Mouse (Mus musculus) ovary, postnatal 10 days (tissue): ENCODE results near the gene Tenm2.

Experiments used
- DNase-seq: peaks from one replicate; pipeline ENCODE4 v3.0.0; 2022; ENCODE audit warnings: low spot score

Tenm2 gene

GRCm38 (mm10) chr11:36045681-36046276 lies 1190.0 kb downstream of the Tenm2 start:
- peak; percentile 41 for DNase-seq

GRCm38 (mm10) chr11:36041411-36041810 lies 1194.4 kb downstream of the Tenm2 start:
- DNase-seq = no peak

GRCm38 (mm10) chr11:36040508-36041233 lies 1195.1 kb downstream of the Tenm2 start:
- no peak for DNase-seq

GRCm38 (mm10) chr11:36039825-36040224 lies 1195.9 kb downstream of the Tenm2 start:
- DNase-seq = no peak

GRCm38 (mm10) chr11:36038386-36038785 lies 1197.4 kb downstream of the Tenm2 start:
- DNase-seq = no peak

- DNase-seq = no peak
Observed at GRCm38 (mm10) chr11:36037311-36037710, 1198.5 kb downstream of the Tenm2 start.

GRCm38 (mm10) chr11:36036061-36036695 lies 1199.6 kb downstream of the Tenm2 start:
- peak; percentile 31 for DNase-seq

- DNase-seq = no peak
Observed at GRCm38 (mm10) chr11:36031751-36032150, 1204.0 kb downstream of the Tenm2 start.

- no peak for DNase-seq
Observed at GRCm38 (mm10) chr11:36020009-36020408, 1215.8 kb downstream of the Tenm2 start.

- no peak for DNase-seq
Observed at GRCm38 (mm10) chr11:36013179-36013578, 1222.6 kb downstream of the Tenm2 start.

- no peak for DNase-seq
Observed at GRCm38 (mm10) chr11:36009281-36010208, 1226.2 kb downstream of the Tenm2 start.

GRCm38 (mm10) chr11:36002900-36003299 lies 1232.9 kb downstream of the Tenm2 start:
- DNase-seq = no peak

- peak; percentile 73 for DNase-seq
Observed at GRCm38 (mm10) chr11:36001282-36001970, 1234.3 kb downstream of the Tenm2 start.

GRCm38 (mm10) chr11:36000585-36001281 lies 1235.0 kb downstream of the Tenm2 start:
- no peak for DNase-seq

GRCm38 (mm10) chr11:36000038-36000437 lies 1235.7 kb downstream of the Tenm2 start:
- DNase-seq = no peak

- DNase-seq = no peak
Observed at GRCm38 (mm10) chr11:35998048-35998447, 1237.7 kb downstream of the Tenm2 start.

- no peak for DNase-seq
Observed at GRCm38 (mm10) chr11:35995310-35995709, 1240.5 kb downstream of the Tenm2 start.

GRCm38 (mm10) chr11:35991846-35992245 lies 1243.9 kb downstream of the Tenm2 start:
- no peak for DNase-seq

- DNase-seq = no peak
Observed at GRCm38 (mm10) chr11:35989967-35990366, 1245.8 kb downstream of the Tenm2 start.

- no peak for DNase-seq
Observed at GRCm38 (mm10) chr11:35985841-35986393, 1249.8 kb downstream of the Tenm2 start.

GRCm38 (mm10) chr11:35982734-35983133 lies 1253.0 kb downstream of the Tenm2 start:
- no peak for DNase-seq
